Mouse (Mus musculus): ENCODE measurements at regions not wholly inside any gene's neighbourhood (a gene's known extent, or its start where the extent isn't known, plus 50 kb on each side); places are given as distances from the start of the nearest gene placed in this dataset.

- DNase-seq (ENCODE audit: low spot score in 2 of 2): no peak
Measured at GRCm38 (mm10) chr13:39351606-39352005, 390.9 kb upstream of the Slc35b3 start.

- DNase-seq (ENCODE audit: low spot score in 2 of 2): no peak
Measured at GRCm38 (mm10) chr13:39350668-39351067, 390.0 kb upstream of the Slc35b3 start.

GRCm38 (mm10) chr13:39347761-39348160 lies 387.1 kb upstream of the Slc35b3 start:
- no peak for DNase-seq (ENCODE audit: low spot score in 2 of 2)

- no peak for DNase-seq (ENCODE audit: low spot score in 2 of 2)
Measured at GRCm38 (mm10) chr13:39334874-39335273, 374.2 kb upstream of the Slc35b3 start.

- DNase-seq (ENCODE audit: low spot score in 2 of 2): no peak
Measured at GRCm38 (mm10) chr13:39329794-39330193, 369.1 kb upstream of the Slc35b3 start.

- DNase-seq (ENCODE audit: low spot score in 2 of 2): no peak
Measured at GRCm38 (mm10) chr13:39326176-39326575, 365.5 kb upstream of the Slc35b3 start.

- DNase-seq (ENCODE audit: low spot score in 2 of 2): no peak
Measured at GRCm38 (mm10) chr13:39321111-39321510, 360.4 kb upstream of the Slc35b3 start.

- DNase-seq (ENCODE audit: low spot score in 2 of 2): no peak
Measured at GRCm38 (mm10) chr13:39309758-39310157, 349.1 kb upstream of the Slc35b3 start.

GRCm38 (mm10) chr13:39307845-39308244 lies 347.2 kb upstream of the Slc35b3 start:
- no peak for DNase-seq (ENCODE audit: low spot score in 2 of 2)

GRCm38 (mm10) chr13:39306851-39307250 lies 346.2 kb upstream of the Slc35b3 start:
- no peak for DNase-seq (ENCODE audit: low spot score in 2 of 2)

GRCm38 (mm10) chr13:39297129-39297528 lies 336.5 kb upstream of the Slc35b3 start:
- DNase-seq (ENCODE audit: low spot score in 2 of 2): no peak

GRCm38 (mm10) chr13:39290216-39290960 lies 329.7 kb upstream of the Slc35b3 start:
- no peak for DNase-seq (ENCODE audit: low spot score in 2 of 2)

- DNase-seq (ENCODE audit: low spot score in 2 of 2): no peak
Measured at GRCm38 (mm10) chr13:39282272-39282671, 321.6 kb upstream of the Slc35b3 start.

GRCm38 (mm10) chr13:39278101-39278500 lies 317.4 kb upstream of the Slc35b3 start:
- DNase-seq (ENCODE audit: low spot score in 2 of 2): no peak

- DNase-seq (ENCODE audit: low spot score in 2 of 2): no peak
Measured at GRCm38 (mm10) chr13:39266024-39266423, 305.3 kb upstream of the Slc35b3 start.

- DNase-seq (ENCODE audit: low spot score in 2 of 2): no peak
Measured at GRCm38 (mm10) chr13:39256708-39257107, 296.0 kb upstream of the Slc35b3 start.

GRCm38 (mm10) chr13:39255338-39255737 lies 294.7 kb upstream of the Slc35b3 start:
- DNase-seq (ENCODE audit: low spot score in 2 of 2): no peak

GRCm38 (mm10) chr13:39252591-39252990 lies 291.9 kb upstream of the Slc35b3 start:
- DNase-seq (ENCODE audit: low spot score in 2 of 2): no peak

- DNase-seq (ENCODE audit: low spot score in 2 of 2): no peak
Measured at GRCm38 (mm10) chr13:39250096-39250495, 289.4 kb upstream of the Slc35b3 start.

GRCm38 (mm10) chr13:39226829-39227228 lies 266.2 kb upstream of the Slc35b3 start:
- DNase-seq (ENCODE audit: low spot score in 2 of 2): no peak

GRCm38 (mm10) chr13:39225651-39226050 lies 265.0 kb upstream of the Slc35b3 start:
- DNase-seq (ENCODE audit: low spot score in 2 of 2): no peak

GRCm38 (mm10) chr13:39211076-39211475 lies 250.4 kb upstream of the Slc35b3 start:
- DNase-seq (ENCODE audit: low spot score in 2 of 2): no peak

GRCm38 (mm10) chr13:39183715-39184179 lies 223.1 kb upstream of the Slc35b3 start:
- no peak for DNase-seq (ENCODE audit: low spot score in 2 of 2)

GRCm38 (mm10) chr13:39161980-39162379 lies 201.3 kb upstream of the Slc35b3 start:
- DNase-seq (ENCODE audit: low spot score in 2 of 2): no peak

All from urinary bladder, adult 18-20 months (tissue).